Mouse (Mus musculus) kidney, postnatal 14 days (tissue): ENCODE results near the gene 9430007A20Rik.
"Not testable (repeated sequence)": the region's sequence is repeated elsewhere in the genome, so short reads cannot be mapped to it uniquely, and the experiment has no call there.

Experiments
- DNase-seq: peaks from one replicate; pipeline ENCODE4 v3.0.0; 2022; ENCODE audit warnings: mixed read lengths

9430007A20Rik gene

GRCm38 (mm10) chr4:144519522-144519921 is at the start of gene 9430007A20Rik:
Gene 9430007A20Rik (plus strand): TSS chr4:144519822.
- no peak for DNase-seq

GRCm38 (mm10) chr4:144493331-144493730 is 26.3 kb upstream of the 9430007A20Rik start:
- DNase-seq: no peak

- DNase-seq: no peak
Observed at GRCm38 (mm10) chr4:144506518-144506917, 13.1 kb upstream of the 9430007A20Rik start.

GRCm38 (mm10) chr4:144544689-144545088 is 25.1 kb downstream of the 9430007A20Rik start:
- no peak for DNase-seq

GRCm38 (mm10) chr4:144545339-144545738 is 25.7 kb downstream of the 9430007A20Rik start:
- not testable (repeated sequence) for DNase-seq

- no peak for DNase-seq
Observed at GRCm38 (mm10) chr4:144551156-144551555, 31.5 kb downstream of the 9430007A20Rik start.

GRCm38 (mm10) chr4:144559792-144560191 is 40.2 kb downstream of the 9430007A20Rik start:
- peak; percentile 4 for DNase-seq

- no peak for DNase-seq
Observed at GRCm38 (mm10) chr4:144561205-144561604, 41.6 kb downstream of the 9430007A20Rik start.

- no peak for DNase-seq
Observed at GRCm38 (mm10) chr4:144565034-144565433, 45.4 kb downstream of the 9430007A20Rik start, which contains the start of gene Gm13124. Gene Gm13124 (minus strand): TSS chr4:144565134.

- no peak for DNase-seq
Observed at GRCm38 (mm10) chr4:144567752-144568151, 48.1 kb downstream of the 9430007A20Rik start.
